Mouse (Mus musculus) c-Kit-positive CD71-negative TER-119-negative erythroid progenitor cells, embryonic 14.5 days (primary cell): ENCODE measurements around the gene Hoxa10.

ENCODE experiments used
- DNase-seq: peaks from one replicate; pipeline ENCODE4 v3.0.0-alpha.2; 2013; ENCODE audit warnings: low read depth

Gene Hoxa10

DNA sequence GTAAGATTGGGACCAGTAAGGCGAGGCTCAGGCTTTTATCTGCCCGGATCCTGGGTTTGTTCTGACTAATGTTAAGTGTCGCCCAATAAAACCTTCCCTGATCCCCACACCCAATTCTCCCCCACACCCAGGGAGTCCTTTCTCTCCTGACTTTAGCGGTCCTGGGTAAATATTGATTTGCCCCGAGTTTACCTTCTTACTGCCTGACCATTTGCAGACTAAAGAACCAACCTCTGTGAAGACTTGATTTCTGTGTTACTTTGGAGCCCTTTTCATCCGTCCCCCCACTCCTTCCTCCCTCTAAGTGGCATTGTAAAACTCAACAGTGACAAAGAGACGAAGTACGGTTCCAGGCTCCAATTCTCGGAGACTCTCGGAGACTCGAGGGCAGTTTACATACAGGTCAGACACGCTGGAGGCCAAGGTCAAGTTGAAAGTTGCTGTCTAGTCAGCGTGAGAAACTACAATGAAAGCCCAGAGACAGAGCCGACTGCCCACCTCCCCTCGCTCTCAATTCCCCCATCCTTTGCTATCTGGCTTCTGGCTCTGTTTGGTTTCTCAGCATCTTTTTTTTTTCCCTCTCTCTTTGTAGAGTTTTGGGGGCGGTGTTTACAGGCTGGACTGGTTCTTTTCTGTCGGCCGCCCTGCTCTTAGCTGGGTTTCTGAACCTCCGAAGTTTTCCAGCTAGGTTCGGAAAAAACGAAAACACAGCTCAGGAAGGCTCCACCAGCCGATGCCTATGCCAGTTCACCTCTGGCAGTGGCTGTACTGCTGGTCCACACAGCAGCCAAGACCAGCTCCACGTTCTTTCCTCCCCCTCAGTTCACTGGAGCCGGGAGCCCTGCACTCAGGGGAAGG lies 22.0 kb upstream of the Hoxa10 start:
- DNase-seq: no peak

GRCm38 (mm10) chr6:52261751-52262462 lies 21.3 kb upstream of the Hoxa10 start:
- no peak for DNase-seq

DNA sequence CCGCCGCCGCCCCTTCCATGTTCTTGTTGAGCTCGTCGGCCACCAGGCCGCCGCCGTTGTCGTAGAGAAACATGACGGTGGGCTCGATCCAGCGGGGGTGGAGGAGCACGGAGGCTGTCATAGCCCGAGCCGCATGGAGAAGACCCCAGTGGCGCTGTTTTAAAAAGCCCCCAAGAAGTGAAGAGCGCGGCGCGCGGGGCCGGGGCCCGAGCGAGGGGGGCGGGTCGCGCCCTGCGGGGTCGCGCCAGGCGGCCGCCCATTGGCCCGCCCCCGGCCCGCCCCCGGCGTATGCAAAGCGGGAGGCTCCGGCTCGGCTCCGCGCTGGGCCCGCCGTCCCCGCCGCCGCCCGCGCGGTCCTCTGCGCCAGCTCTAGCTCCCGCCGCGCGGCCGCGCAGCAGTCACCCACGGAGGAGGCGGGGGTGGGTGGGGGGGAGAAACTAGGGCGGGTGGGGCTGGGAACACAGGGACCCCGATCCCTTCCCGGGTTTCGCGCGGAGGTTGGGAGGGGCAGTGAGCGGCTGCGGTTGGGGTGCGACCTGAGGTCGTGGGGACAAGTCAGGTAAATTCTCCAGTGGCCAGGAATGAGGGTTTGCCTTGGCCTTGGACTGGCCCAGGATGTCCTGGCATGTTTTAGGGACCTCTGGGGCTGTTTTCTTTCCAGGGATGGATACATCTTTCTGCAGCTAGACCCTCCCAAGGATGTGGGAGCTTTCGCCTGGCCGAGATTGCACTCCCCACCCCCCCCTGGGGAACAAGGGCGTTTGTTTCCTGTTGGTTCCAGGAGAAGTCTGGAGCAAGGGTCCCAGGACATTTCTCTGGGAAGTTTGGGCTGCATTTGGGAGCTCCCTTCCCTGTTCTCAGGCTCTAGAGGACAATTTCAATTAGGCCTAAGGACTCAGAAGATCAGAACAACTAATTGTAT lies 20.3 kb upstream of the Hoxa10 start, which contains the start of gene Hoxa13:
Hoxa13 (minus strand) TSS at position 227 of the 922 bp plus-strand sequence.
- no peak for DNase-seq

DNA sequence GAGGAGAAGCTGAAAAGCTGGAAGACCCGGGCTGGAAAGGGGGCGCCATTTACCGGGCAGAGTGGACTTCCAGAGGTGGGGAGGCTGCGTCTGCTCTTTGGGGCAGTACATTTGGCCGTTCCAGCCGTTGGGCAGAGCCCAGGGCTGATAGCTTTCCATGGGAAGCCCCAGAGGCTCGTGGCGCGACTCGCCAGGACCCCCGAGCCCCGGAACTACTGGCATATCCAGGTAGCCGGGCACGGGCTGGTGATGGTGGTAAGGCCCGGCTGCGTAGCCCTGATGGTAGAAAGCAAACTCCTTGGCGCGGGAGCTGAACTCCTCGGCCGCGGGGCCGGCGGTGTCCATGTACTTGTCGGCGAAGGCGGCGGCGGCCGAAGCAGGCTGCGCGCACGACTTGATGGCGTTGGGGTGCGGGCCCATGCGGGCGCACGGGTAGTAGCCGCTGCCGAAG lies 19.2 kb upstream of the Hoxa10 start:
- no peak for DNase-seq

GRCm38 (mm10) chr6:52259081-52259790 lies 18.6 kb upstream of the Hoxa10 start:
- DNase-seq: no peak

DNA sequence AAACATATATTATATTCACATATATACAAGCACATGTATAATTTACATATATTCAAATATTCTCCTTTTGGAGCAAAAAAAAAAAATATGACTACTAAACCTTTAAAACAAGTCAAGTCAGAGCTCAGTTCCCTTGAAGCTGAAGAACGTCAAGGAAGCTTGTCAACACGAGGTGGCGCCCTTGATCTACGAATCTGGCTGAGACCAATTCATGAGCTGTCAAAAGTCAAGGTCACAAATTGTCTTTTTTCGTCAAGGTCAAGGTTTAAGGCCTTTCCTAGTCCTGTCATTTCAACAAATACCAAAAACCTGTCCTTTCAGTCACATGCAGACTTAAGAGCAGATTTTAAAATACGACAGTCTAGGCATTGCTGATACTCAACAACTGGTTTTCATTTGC lies 16.3 kb upstream of the Hoxa10 start:
- peak; percentile 80 for DNase-seq

- no peak for DNase-seq
Measured at GRCm38 (mm10) chr6:52253511-52254500, 13.2 kb upstream of the Hoxa10 start.

DNA sequence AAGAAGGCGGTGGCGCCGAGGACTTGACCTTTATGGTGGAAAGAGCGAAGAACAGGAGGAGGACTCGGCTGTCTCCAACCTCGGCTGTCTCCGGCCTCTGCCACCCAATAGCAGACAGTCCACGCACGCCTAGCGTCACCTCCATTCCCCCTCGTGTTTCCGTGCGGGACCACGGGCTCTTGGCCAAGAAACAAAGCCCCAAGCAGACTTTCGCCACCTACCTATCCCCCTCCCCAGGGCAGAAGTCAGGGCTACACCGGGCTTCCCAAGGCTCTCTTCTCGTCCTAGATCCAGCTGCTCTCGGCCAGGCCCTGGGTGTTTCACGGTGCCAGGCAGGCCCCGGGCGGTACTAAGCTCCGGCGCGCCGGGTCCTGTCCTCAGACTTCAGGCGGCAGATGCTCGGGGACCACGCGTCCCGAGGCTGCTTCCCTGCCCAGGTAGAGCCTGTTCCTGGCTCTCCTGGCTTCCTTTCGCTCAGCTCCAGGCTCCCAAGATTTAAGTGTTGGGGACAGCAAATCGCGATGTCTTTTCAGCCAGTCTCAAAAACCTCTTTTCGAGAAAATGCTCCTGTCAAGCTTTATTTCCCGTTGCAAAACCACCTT lies 12.2 kb upstream of the Hoxa10 start:
- no peak for DNase-seq

- DNase-seq: no peak
Measured at GRCm38 (mm10) chr6:52252016-52252774, 11.5 kb upstream of the Hoxa10 start.

- DNase-seq: no peak
Measured at GRCm38 (mm10) chr6:52251177-52251879, 10.7 kb upstream of the Hoxa10 start.

DNA sequence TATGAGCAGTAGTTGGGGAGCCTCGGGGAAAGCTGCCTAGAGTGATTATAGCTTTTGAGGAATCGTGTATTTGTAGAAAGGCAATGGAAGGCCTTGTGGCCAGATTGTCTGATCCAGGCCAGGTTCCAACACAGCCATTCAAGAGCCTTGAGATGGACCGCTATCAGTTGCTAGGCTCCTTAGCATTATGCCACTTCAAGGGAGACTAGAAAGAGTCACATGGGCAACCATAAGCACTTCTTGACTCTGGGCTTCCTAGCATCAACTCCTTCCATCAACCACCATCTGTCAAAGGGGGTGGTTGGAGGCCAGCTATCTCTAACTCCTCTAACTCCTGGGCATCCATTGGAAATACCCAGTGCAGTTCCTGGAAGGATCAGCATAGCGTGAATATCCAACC lies 9.2 kb upstream of the Hoxa10 start:
- no peak for DNase-seq

DNA sequence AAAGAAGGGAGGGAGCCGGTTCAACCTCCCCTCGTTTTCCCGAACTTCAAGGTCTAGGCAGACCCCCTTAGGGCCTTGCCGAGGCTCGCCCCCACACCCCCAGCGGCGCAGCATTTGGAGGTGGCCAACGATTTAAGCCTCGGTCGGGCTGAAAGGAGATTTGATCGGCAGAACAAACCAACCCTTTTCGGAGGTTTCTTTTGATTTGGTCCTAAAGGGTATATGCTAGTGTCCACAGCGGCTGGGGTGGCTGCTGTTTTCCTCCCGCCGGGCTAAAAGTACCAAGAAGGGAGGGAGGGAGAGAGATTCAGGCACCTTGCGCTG lies 8.7 kb upstream of the Hoxa10 start:
- DNase-seq: no peak

GRCm38 (mm10) chr6:52248638-52249414 lies 8.2 kb upstream of the Hoxa10 start:
- no peak for DNase-seq

DNA sequence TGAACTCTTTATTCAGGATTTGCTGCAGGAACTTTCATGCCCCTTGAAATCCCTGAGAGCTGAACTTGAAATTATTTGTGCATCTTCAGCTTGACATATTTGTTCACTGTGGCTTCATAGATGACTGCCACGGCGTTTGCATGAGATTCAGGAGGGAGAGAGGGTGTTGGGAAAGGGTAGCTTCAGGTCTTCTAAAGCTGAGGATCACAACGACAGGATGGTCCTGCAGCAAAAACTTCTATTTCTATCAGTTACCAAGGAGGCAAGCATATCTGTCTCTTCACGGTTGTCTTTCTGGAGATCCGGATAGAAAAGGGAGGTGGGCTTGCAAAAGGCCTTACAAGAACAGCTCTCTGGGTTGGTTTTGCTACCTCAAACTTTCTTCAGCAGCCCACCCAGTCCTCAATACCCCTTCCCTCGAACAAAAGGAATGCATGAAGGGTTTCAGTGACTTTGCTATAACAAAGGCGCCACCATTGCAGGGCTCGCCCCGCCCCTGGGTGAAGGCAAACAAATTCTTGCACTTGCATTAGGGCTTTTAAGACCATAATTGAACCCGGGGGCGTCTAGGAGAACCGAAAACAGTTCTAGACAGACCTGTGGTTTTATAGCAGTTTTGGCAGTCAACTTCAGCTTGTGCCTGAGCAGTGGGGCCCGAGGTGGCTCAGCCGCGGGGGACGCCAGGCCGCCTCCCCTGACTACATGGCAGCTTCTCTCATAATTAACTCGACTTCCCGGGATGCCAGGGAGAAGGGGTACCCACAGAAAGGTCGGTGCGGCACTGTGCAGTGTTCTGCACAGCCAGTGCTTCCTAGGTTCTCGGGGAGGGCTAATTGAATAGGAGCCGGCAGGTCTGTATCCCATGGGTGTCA lies 7.3 kb upstream of the Hoxa10 start:
- DNase-seq: no peak

DNA sequence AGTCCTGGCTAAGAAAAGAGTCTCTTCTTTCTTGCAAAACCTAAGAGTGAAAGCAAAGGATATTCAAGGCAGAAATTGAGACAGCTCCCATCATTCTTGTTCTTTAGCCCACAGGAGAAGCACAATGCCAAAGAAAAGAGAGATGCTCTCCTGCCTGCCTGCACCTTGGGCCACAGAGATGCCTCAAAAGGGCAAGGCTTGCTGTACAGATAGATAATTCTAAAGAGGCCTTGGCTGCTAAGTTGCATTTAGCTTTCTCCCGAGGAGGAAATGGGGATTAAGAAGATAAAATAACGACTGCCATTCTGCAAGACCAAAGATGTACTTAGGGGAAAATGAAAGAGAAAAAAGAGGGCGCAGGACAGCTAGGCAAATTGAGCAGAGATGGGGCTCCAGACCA lies 6.3 kb upstream of the Hoxa10 start:
- DNase-seq: no peak

DNA sequence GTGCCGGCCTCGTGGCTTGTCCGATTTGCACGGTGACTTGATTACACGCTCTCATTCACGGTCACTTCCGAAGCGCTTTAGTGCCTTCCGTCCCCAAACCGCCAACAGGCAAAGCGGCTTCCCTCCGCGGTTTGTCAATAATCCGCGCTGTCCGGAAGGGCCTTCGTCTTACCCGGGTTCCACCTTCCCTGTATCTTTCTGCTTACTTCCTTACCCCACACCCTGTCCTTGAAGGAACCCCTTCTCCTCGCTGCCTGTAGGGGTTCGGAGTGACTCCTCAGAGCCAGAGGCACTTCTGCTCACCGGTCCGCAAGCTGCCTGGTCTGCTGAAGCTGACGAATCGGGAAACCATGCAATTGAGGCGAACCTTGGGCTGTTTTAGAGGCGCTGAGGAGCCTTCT lies 5.7 kb upstream of the Hoxa10 start:
- DNase-seq: no peak

GRCm38 (mm10) chr6:52245757-52246142 lies 5.1 kb upstream of the Hoxa10 start, which contains the start of gene Hoxa11:
Gene Hoxa11 (minus strand): TSS chr6:52245810.
- no peak for DNase-seq
